9 mouse cellular contexts compared by ENCODE assay signal in genomic region chr7:38073782-38074181, GRCm38 (mm10). TPM values are rescaled to one million over a fixed set of nuclear protein-coding genes. Genes with fewer than 3 reads are reported as not detected.
DNase-seq lines count a peak whose midpoint lies in the region; ATAC-seq and TF ChIP-seq lines count a peak whose summit lies in the region.
"Had no signal": no experiment of that assay in that cellular context is flagged by ENCODE, and none has a peak within 500 bp of the region (broad histone marks: within the 10 kb centered on the region; RNA-seq: fewer than 3 reads in every experiment).

No protein-coding gene starts in this region.

- H3K36me3 ChIP-seq in limb, embryonic 11.5 days (ENCODE audit: control insufficient read depth, insufficient read depth, low read length) = no peaks in the 10 kb centered on the region
- no peaks in the 10 kb centered on the region for H3K36me3 ChIP-seq in midbrain, embryonic 13.5 days
- H3K36me3 ChIP-seq in thymus, adult 2 months (ENCODE audit: control insufficient read depth, insufficient read depth, low read length) = no peaks in the 10 kb centered on the region
- H3K36me3 ChIP-seq: embryonic facial prominence, embryonic 13.5 days had no signal

- intact Hi-C loops in gastrocnemius, postnatal 14 days (cut with DNase I; ENCODE audit: low total_unique reads) = no loop called here

- peak; percentile 57; the same call in 1 of the 2 replicates for TF ChIP-seq CTCF in thymus, adult 2 months (IDR thresholded peaks at IDR 0.05; ENCODE audit: borderline replicate concordance, control insufficient read depth, extremely low read depth, insufficient read depth, low read length, poor library complexity)

- no peak for TF ChIP-seq POLR2A in thymus, adult 2 months (IDR thresholded peaks at IDR 0.05; ENCODE audit: control insufficient read depth, extremely low read depth, insufficient read depth, low read length, poor library complexity)

- no peak overlapping the region for H3K4me3 ChIP-seq in limb, embryonic 11.5 days (ENCODE audit: low read depth, low read length)
- no peak overlapping the region for H3K4me3 ChIP-seq in midbrain, embryonic 13.5 days (replicated peaks)
- no peak overlapping the region for H3K4me3 ChIP-seq in thymus, adult 2 months (ENCODE audit: control insufficient read depth, insufficient read depth, low read length)
- H3K4me3 ChIP-seq: embryonic facial prominence, embryonic 13.5 days had no signal

- no peak overlapping the region for H3K4me2 ChIP-seq in limb, embryonic 11.5 days (ENCODE audit: low read depth, severe bottlenecking)
- H3K4me2 ChIP-seq in midbrain, embryonic 13.5 days (replicated peaks) = no peak overlapping the region

- H3K4me1 ChIP-seq in limb, embryonic 11.5 days (ENCODE audit: control insufficient read depth, insufficient read depth, low read length) = 0 out of 2 replicates have a peak, but pooled peaks cover 3% of the 10 kb centered on the region
- H3K4me1 ChIP-seq in midbrain, embryonic 13.5 days (replicated peaks) = peaks cover 19% of the 10 kb centered on the region
- H3K4me1 ChIP-seq in thymus, adult 2 months (replicated peaks; ENCODE audit: control insufficient read depth, insufficient read depth, low read length) = no peaks in the 10 kb centered on the region
- H3K4me1 ChIP-seq: embryonic facial prominence, embryonic 13.5 days had no signal

- DNase-seq in 3134 (ENCODE audit: extremely low read depth, insufficient read length, low spot score) = peak; percentile 12
- DNase-seq in MEL-GATA-1-ER (ENCODE audit: extremely low read depth, low read depth) = peak; percentile 26
- DNase-seq in cerebellum, adult 9-11 months = peak; percentile 74
- DNase-seq in gastrocnemius, postnatal 14 days = peak; percentile 30
- DNase-seq in kidney, adult 18-20 months = peak; percentile 51
- DNase-seq in limb, embryonic 11.5 days (ENCODE audit: low spot score) = peak; percentile 64
- peak; percentile 64 for DNase-seq in thymus, adult 2 months

- no peak overlapping the region for H3K27ac ChIP-seq in limb, embryonic 11.5 days (replicated peaks; ENCODE audit: low read depth, low read length)
- no peak overlapping the region for H3K27ac ChIP-seq in midbrain, embryonic 13.5 days
- H3K27ac ChIP-seq in thymus, adult 2 months (ENCODE audit: control insufficient read depth, insufficient read depth, low read length) = no peak overlapping the region
- H3K27ac ChIP-seq: embryonic facial prominence, embryonic 13.5 days had no signal

- H3K9me3 ChIP-seq in limb, embryonic 11.5 days (ENCODE audit: control insufficient read depth, low read length) = no peaks in the 10 kb centered on the region
- no peaks in the 10 kb centered on the region for H3K9me3 ChIP-seq in midbrain, embryonic 13.5 days
- H3K9me3 ChIP-seq: embryonic facial prominence, embryonic 13.5 days had no signal

- WGBS in limb, embryonic 11.5 days = 23% methylated on average over 3 of the region's 3 CpGs
- 8% methylated on average over 3 of the region's 3 CpGs for WGBS in midbrain, embryonic 13.5 days
- 34% methylated on average over 3 of the region's 3 CpGs for WGBS in thymus, adult 2 months

- peak; percentile 48; the same call in 1 of the 2 replicates for ATAC-seq in limb, embryonic 11.5 days (ENCODE audit: insufficient number of reproducible peaks, low FRiP score, low TSS enrichment, low read depth)
- ATAC-seq in midbrain, embryonic 13.5 days = peak; percentile 76

- H3K9ac ChIP-seq in limb, embryonic 11.5 days (ENCODE audit: low read length) = no peak overlapping the region
- H3K9ac ChIP-seq in midbrain, embryonic 13.5 days (replicated peaks) = no peak overlapping the region

- H3K27me3 ChIP-seq in limb, embryonic 11.5 days (ENCODE audit: control insufficient read depth, insufficient read depth, low read length) = no peaks in the 10 kb centered on the region
- peaks cover 17% of the 10 kb centered on the region for H3K27me3 ChIP-seq in midbrain, embryonic 13.5 days
- no peaks in the 10 kb centered on the region for H3K27me3 ChIP-seq in thymus, adult 2 months (ENCODE audit: control insufficient read depth, insufficient read depth, low read length)

RNA-seq across cellular contexts. Expression of gene Ccne1, which starts 33.6 kb away (rescaled TPM):
- 1 to 10 TPM; 1.2 to 2.1 TPM for total RNA-seq in gastrocnemius, postnatal 14 days (2021)
- polyA plus RNA-seq in limb, embryonic 11.5 days (2014; fragmentation: Nextera tagmentation; extraction: Ambion mirVana) = 121 and 131 TPM in 2 replicates
- polyA plus RNA-seq in midbrain, embryonic 13.5 days (2015; fragmentation: Nextera tagmentation; extraction: Ambion mirVana) = 15.7 and 17.6 TPM in 2 replicates
- 27.1 and 57.3 TPM in 2 replicates for polyA plus RNA-seq in thymus, adult 2 months (2012; rRNA removed)

RNA-seq across cellular contexts. Expression of gene Uri1, which starts 50.4 kb away (rescaled TPM):
- 10 to 100 TPM; 25.6 to 26.9 TPM for total RNA-seq in gastrocnemius, postnatal 14 days (2021)
- 40.9 and 47.0 TPM in 2 replicates for polyA plus RNA-seq in limb, embryonic 11.5 days (2014; fragmentation: Nextera tagmentation; extraction: Ambion mirVana)
- polyA plus RNA-seq in midbrain, embryonic 13.5 days (2015; fragmentation: Nextera tagmentation; extraction: Ambion mirVana) = 33.3 and 34.7 TPM in 2 replicates
- 10.3 and 11.4 TPM in 2 replicates for polyA plus RNA-seq in thymus, adult 2 months (2012; rRNA removed)

Comparison
In these comparisons a context has a peak if more than half of its experiments do, and no peak if none do; other contexts are left out.
1. DNase-seq: peak in every context shown above with its lines; median percentile 74 in cerebellum, adult 9-11 months; 64 in limb, embryonic 11.5 days; 64 in thymus, adult 2 months; 51 in kidney, adult 18-20 months; 30 in gastrocnemius, postnatal 14 days; 26 in MEL-GATA-1-ER; 12 in 3134.